Mouse (Mus musculus) hindbrain, embryonic 11.5 days (tissue): ENCODE data around the gene Map4k5. TPM values are rescaled to one million over a fixed set of nuclear protein-coding genes. Genes with fewer than 3 reads are reported as not detected.

ENCODE experiments used
- ATAC-seq: fragments of 200-750 bp; cut with Nextera tagmentation; 2 replicates; pipeline ENCODE4 v1.8.0; 2017; ENCODE audit warnings: mild to moderate bottlenecking, moderate TSS enrichment, moderate library complexity; ENCODE audit not compliant: low FRiP score
- DNase-seq: peaks from one replicate; pipeline ENCODE4 v3.0.0-alpha.2; 2015; ENCODE audit warnings: low spot score
- H3K27ac ChIP-seq: fragments of 300-500 bp; sonication (generic); 2 replicates; pipeline ENCODE4 v1.5.1; 2014; ENCODE audit warnings: mild to moderate bottlenecking, low read depth, low read length
- H3K27me3 ChIP-seq: fragments of 300-500 bp; sonication (generic); 2 replicates; pipeline ENCODE4 v1.6.1; 2014; ENCODE audit warnings: mild to moderate bottlenecking, low read length, moderate library complexity, mixed read lengths; ENCODE audit not compliant: control insufficient read depth, insufficient read depth
- H3K36me3 ChIP-seq: fragments of 300-500 bp; sonication (generic); 2 replicates; pipeline ENCODE4 v1.6.1; 2014; ENCODE audit warnings: mild to moderate bottlenecking, low read length, moderate library complexity, mixed read lengths; ENCODE audit not compliant: control insufficient read depth, insufficient read depth
- H3K4me1 ChIP-seq: fragments of 300-500 bp; sonication (generic); replicated peaks from 2 replicates; pipeline ENCODE4 v1.6.1; 2014; ENCODE audit warnings: low read length, mixed read lengths; ENCODE audit not compliant: control insufficient read depth, insufficient read depth
- H3K4me2 ChIP-seq: fragments of 300-500 bp; sonication (generic); replicated peaks from 2 replicates; pipeline ENCODE4 v1.6.1; 2014; ENCODE audit warnings: mild to moderate bottlenecking, low read depth, low read length
- H3K4me3 ChIP-seq: fragments of 300-500 bp; sonication (generic); 2 replicates; pipeline ENCODE4 v1.5.1; 2014; ENCODE audit warnings: low read depth, low read length
- H3K9ac ChIP-seq: fragments of 300-500 bp; sonication (generic); 2 replicates; pipeline ENCODE4 v1.6.1; 2014; ENCODE audit warnings: low read depth, low read length
- H3K9me3 ChIP-seq: fragments of 300-500 bp; sonication (generic); 2 replicates; pipeline ENCODE4 v1.6.1; 2016; ENCODE audit warnings: low read length; ENCODE audit not compliant: control insufficient read depth
- WGBS: fragments of 180-500 bp; shearing (Covaris S2); extraction: QIAGEN DNeasy Blood & Tissue Kit; methylation state at CpG from one replicate; pipeline ENCODE4 v1.1.7; 2014; 5-methylcytosine and 5-hydroxymethylcytosine counted together
- polyA plus RNA-seq: library from polyadenylated mRNA; unstranded; fragments of >200 nt; fragmentation: Nextera tagmentation; extraction: Ambion mirVana; gene quantifications from 2 replicates; pipeline ENCODE4 v1.2.1, GENCODE M21; 2014

Gene Map4k5
- polyA plus RNA-seq, 1 experiment from 2014 or later, result 38.4 TPM

DNA sequence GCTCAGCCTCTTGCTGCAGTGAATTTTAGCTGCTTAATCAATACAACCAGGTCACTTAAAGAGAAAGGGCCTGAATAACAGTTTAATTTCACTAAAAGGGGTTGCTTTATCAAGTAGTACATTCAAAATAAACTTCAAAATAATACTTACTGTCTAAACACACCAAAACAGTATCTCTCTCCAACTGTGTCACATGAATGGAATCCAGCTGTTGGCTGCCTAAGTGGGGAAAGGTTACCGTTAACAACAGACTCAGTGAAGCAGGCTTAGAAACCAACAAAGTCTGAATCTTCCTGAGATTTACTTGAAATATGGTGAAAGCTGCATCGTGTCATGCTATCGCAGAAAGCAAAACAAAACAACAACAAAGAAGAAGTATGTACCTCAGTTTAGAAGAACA, 80.0 kb downstream of the Map4k5 start:
- Histone ChIP-seq H3K4me3 (no peak overlapping the region), H3K9ac (no peak overlapping the region), H3K27me3 (no peaks in the 10 kb centered on the region), H3K27ac (no peak overlapping the region), H3K36me3 (peaks cover 4% of the 10 kb centered on the region; the same call in 1 of the 2 replicates), H3K9me3 (no peaks in the 10 kb centered on the region), H3K4me2 (no peak overlapping the region), H3K4me1 (no peaks in the 10 kb centered on the region)
- ATAC-seq, result no peak
- WGBS, result 84% methylated on average over 3 of the region's 3 CpGs
- no peak for DNase-seq

DNA sequence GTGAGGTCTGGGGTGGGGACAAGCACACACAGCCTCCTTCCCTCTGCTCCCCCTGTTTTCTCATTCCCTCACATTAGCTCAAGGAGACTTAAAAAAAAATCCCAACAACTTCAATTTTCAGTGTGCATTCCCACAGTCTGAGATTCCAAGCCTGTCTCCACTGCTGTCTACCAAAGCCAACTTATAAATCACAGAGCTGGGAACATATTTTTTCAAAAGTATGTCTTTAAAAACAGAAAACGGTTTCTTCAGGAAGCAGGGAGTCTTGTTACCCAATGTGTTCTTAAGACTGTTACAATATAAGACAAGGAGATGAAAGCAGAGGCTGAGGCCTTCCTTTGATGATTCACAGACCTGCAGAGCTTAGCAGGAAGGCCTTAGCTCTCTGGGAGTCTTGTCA, 81.0 kb downstream of the Map4k5 start:
- DNase-seq (no peak), ATAC-seq (no peak)
- WGBS, result 58% methylated on average over 1 of the region's 1 CpGs
- Histone ChIP-seq H3K36me3 (peaks cover 2% of the 10 kb centered on the region; the same call in 1 of the 2 replicates), H3K27ac (no peak overlapping the region), H3K4me1 (no peaks in the 10 kb centered on the region), H3K9ac (no peak overlapping the region), H3K27me3 (no peaks in the 10 kb centered on the region), H3K4me2 (no peak overlapping the region), H3K4me3 (no peak overlapping the region), H3K9me3 (no peaks in the 10 kb centered on the region)

DNA sequence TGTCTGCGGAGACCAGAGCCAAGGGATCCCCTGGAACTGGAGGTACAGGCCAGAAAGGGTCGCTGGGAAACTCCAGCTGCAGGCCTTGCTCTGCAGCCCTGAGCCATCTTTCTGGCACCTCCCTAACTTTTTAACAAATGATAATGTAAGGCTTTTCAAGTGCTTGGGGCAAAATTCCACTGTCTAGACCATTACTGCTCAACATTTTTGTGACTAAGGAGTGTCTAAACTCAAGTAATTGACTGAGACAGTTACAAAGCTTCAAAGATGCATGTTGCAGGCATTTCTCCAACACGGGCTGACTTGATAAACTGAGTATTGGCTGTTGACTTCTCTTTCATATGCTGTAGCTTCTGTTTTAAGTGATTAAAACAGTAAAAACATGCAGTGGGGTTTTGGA, 83.6 kb downstream of the Map4k5 start:
- 91% methylated on average over 3 of the region's 3 CpGs for WGBS
- no peaks in the 10 kb centered on the region for H3K27me3 ChIP-seq

DNA sequence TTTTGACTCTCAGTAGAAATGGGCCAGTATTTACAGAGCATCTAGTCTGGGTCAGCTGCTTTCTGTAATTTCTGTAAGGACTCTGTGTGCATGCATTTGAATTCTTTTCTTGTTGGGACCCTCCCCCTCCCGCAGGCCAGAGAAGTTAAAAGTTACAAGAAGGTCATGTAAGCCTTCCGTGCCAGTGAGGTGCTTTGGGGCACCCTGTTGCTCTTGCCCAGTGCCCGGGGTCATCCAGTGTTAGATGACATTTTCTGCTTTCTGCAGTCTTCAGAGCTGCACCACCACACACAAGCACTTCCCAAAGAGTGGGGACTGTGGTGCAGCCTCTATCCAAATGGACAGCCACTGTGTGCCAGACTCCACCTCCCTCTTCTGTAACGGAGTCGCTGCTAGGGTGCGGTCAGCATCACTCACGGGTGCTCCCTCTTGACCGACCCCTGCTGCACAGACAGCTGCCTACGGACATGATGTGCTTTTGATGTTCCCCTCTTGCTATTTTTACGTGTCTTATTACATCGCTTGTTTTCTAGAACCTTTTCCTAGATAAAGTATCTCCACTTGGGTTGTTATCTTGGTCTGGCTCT, 85.5 kb downstream of the Map4k5 start:
- no peak for ATAC-seq
- DNase-seq, result no peak
- Histone ChIP-seq H3K4me2 (no peak overlapping the region), H3K9ac (no peak overlapping the region), H3K4me3 (no peak overlapping the region), H3K36me3 (no peaks in the 10 kb centered on the region; the same call in 1 of the 2 replicates), H3K4me1 (no peaks in the 10 kb centered on the region), H3K9me3 (no peaks in the 10 kb centered on the region), H3K27me3 (no peaks in the 10 kb centered on the region), H3K27ac (no peak overlapping the region)
- WGBS, result 71% methylated on average over 11 of the region's 11 CpGs

More for the DNA sequence above, 83.6 kb downstream of the Map4k5 start:
- H3K9ac ChIP-seq, result no peak overlapping the region
- no peaks in the 10 kb centered on the region; the same call in 1 of the 2 replicates for H3K36me3 ChIP-seq
- ATAC-seq (no peak), DNase-seq (no peak)
- no peak overlapping the region for H3K27ac ChIP-seq
- H3K4me3 ChIP-seq, result no peak overlapping the region
- H3K4me1 ChIP-seq, result no peaks in the 10 kb centered on the region
- no peaks in the 10 kb centered on the region for H3K9me3 ChIP-seq
- H3K4me2 ChIP-seq, result no peak overlapping the region

DNA sequence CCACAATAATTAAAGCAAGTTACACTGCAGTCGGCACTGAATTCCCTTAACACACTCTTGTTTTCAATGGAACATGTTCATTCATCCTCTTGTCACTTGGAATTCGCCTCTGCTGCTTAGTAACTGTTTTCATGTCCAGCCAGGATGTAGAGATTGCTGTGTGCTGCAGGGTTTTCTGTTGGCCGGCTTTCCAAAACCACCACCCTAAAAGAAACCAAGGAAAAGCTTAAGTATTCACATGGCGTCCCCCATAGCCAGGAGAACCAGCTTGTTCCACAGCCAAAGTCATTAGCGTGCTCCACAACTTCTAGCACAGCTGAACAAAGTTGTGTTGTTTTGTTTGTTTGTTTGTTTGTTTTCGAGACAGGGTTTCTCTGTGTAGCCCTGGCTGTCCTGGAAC, 87.9 kb downstream of the Map4k5 start:
- Histone ChIP-seq H3K4me2 (no peak overlapping the region), H3K36me3 (no peaks in the 10 kb centered on the region; the same call in 1 of the 2 replicates), H3K27ac (no peak overlapping the region), H3K4me3 (no peak overlapping the region), H3K9ac (no peak overlapping the region), H3K4me1 (no peaks in the 10 kb centered on the region), H3K27me3 (no peaks in the 10 kb centered on the region), H3K9me3 (no peaks in the 10 kb centered on the region)
- no peak for ATAC-seq
- no peak for DNase-seq
- 94% methylated on average over 6 of the region's 6 CpGs for WGBS

DNA sequence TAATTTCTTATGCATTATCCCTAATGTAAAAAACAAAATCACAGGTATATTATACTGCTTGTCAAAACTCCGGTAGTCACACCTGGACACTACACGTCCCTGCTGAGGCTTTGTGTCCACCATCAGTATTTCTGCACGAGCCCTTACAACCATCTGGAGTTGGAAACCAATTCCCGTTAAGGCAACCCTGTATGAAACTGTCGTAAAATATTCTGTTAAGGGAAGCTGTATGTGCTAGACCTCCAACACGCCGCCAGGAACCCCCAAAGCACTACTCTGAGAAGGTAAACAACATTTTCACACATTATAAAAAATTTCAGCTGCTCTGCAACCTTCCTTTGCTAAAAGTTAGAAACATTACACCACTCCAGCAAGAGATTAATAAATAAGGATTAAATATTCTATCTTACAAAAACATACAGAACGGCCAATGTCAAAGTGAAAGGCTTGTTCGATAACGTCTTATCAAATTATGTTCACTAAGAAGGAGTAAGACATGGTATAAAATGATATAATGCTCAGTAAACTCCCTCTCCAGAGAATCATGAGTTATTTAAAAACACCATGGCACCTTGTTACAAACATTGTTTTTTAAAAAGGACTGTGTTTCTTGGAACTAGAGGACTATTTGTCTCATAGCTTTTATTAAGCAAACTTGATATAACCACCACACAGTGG, 88.5 kb downstream of the Map4k5 start:
- WGBS, result 95% methylated on average over 10 of the region's 10 CpGs
- DNase-seq (no peak), ATAC-seq (no peak)
- Histone ChIP-seq H3K4me1 (no peaks in the 10 kb centered on the region), H3K27me3 (no peaks in the 10 kb centered on the region), H3K4me2 (no peak overlapping the region), H3K4me3 (no peak overlapping the region), H3K9me3 (no peaks in the 10 kb centered on the region), H3K36me3 (no peaks in the 10 kb centered on the region; the same call in 1 of the 2 replicates), H3K9ac (no peak overlapping the region), H3K27ac (no peak overlapping the region)

DNA sequence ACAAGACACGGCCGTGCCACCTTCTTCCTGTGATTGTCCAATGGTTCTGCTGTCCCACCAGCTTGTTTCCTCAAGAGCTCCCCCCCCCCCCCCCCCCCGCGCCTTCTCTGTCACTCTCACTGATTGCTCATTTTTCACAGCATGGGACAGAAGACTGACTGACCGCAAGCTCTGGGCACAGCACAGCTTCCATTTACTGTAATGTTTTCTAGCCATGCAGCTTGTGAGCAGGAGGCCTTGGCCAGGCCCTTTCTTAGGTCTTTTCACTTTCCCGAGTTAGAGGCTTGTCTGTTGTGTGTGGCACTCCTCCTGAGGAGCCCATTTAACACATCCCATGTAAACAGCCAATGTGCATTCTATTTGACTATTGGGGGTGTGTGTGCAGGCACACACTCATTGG, 89.8 kb downstream of the Map4k5 start:
- H3K9me3 ChIP-seq, result no peaks in the 10 kb centered on the region
- no peak overlapping the region for H3K9ac ChIP-seq
- 88% methylated on average over 4 of the region's 6 CpGs for WGBS
- H3K36me3 ChIP-seq, result no peaks in the 10 kb centered on the region; the same call in 1 of the 2 replicates
- ATAC-seq (no peak), DNase-seq (no peak)
- H3K27me3 ChIP-seq, result no peaks in the 10 kb centered on the region
- H3K4me1 ChIP-seq, result no peaks in the 10 kb centered on the region
- no peak overlapping the region for H3K4me3 ChIP-seq
- no peak overlapping the region for H3K4me2 ChIP-seq
- H3K27ac ChIP-seq, result no peak overlapping the region

DNA sequence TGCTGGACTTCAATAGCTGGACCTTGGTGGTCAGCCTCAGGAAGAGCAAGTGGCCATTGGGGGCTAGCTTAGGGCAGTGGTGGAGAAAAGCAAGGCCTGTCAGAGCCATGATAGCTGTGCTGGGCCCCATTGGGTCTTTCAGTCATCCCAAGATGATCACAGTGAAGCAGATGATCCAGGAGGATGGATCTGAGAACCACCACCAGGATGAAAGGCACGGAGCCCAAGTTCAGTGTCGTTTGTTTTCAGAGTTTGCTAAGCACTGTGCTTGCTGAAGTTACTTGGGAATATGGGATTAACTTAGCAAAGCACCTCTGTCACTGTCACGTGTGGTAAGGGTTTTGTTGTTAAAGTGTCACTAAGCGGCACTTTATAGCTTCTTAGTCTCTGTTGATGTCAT, 92.4 kb downstream of the Map4k5 start:
- H3K9ac ChIP-seq, result no peak overlapping the region
- no peaks in the 10 kb centered on the region for H3K27me3 ChIP-seq
- 93% methylated on average over 4 of the region's 4 CpGs for WGBS
- H3K4me2 ChIP-seq, result no peak overlapping the region
- DNase-seq, result no peak
- H3K36me3 ChIP-seq, result no peaks in the 10 kb centered on the region
- no peaks in the 10 kb centered on the region for H3K4me1 ChIP-seq
- H3K27ac ChIP-seq, result no peak overlapping the region
- ATAC-seq, result no peak
- no peaks in the 10 kb centered on the region for H3K9me3 ChIP-seq
- H3K4me3 ChIP-seq, result no peak overlapping the region

DNA sequence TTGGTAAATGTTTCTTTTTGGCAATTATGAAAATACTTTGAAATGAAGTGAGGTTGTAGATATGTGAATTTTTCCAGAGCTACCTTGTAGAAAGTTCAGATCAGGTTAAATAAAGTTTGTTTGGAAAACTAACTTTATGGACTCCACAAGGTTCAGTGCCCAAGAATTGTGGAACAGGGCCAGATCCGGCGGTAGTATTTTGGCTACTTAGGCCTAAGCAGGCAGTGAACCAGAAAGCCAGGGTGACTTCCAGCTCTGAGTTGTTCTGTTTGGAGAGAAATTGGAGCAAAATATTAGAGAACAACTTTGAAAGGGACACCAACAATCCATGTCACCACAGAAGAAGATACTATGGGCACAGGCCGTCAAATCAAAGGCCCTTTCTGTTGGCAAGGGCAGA, 96.7 kb downstream of the Map4k5 start:
- H3K36me3 ChIP-seq, result no peaks in the 10 kb centered on the region
- 0 out of 2 replicates have a peak, but pooled peaks cover 2% of the 10 kb centered on the region for H3K27me3 ChIP-seq
- H3K4me1 ChIP-seq, result no peaks in the 10 kb centered on the region
- H3K27ac ChIP-seq, result no peak overlapping the region
- H3K4me3 ChIP-seq, result no peak overlapping the region
- H3K4me2 ChIP-seq, result no peak overlapping the region
- no peaks in the 10 kb centered on the region for H3K9me3 ChIP-seq
- ATAC-seq, result no peak
- H3K9ac ChIP-seq, result no peak overlapping the region
- DNase-seq, result no peak
- WGBS, result 87% methylated on average over 3 of the region's 3 CpGs
